Mouse (Mus musculus) myocyte (in vitro differentiated cells): ENCODE results near the gene Ints14.

Source experiments
- POLR2A ChIP-seq: IDR thresholded peaks from one replicate; pipeline ENCODE4 v1.6.1; 2011; ENCODE audit warnings: low read depth, mild to moderate bottlenecking, control low read depth, moderate library complexity; ENCODE audit not compliant: insufficient read length
- USF1 ChIP-seq: IDR thresholded peaks from one replicate; pipeline ENCODE4 v1.6.1; 2011; ENCODE audit warnings: low read depth, mild to moderate bottlenecking, control low read depth, moderate library complexity

DNA sequence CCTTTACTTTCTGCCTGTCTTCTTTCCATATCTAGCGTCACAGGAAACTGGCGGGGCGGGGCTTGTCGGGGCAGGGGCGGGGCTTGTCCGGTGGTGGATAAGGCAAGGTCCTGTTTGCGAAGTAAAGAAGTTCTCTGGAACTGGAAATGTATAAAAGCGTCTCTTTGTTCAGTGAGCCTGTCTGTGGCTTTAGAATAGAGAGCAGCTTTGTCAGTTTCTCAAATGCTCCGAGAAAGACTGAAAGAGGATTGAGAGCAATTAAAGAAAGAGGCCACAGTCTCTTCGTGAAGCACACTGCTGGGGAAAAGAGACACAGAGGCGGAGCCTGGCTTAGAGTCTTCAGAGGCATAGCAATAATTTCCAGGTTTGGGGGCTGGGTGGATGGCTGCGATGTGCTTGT lies 4.4 kb upstream of the Ints14 start:
- no peak for TF ChIP-seq USF1
- TF ChIP-seq POLR2A = no peak
